Mouse (Mus musculus) liver, adult 2 months (tissue): ENCODE measurements around the gene Grin2c.

ENCODE experiments used
- CTCF ChIP-seq: fragments of 200-500 bp; IDR thresholded peaks from 2 replicates; pipeline ENCODE4 v1.5.1; 2011; ENCODE audit warnings: low read depth, low read length, control low read depth
- POLR2A ChIP-seq: fragments of 200-500 bp; IDR thresholded peaks from 2 replicates; pipeline ENCODE4 v1.6.1; 2011; ENCODE audit warnings: low read length, control low read depth; ENCODE audit not compliant: insufficient read depth; ENCODE audit errors: extremely low read depth

GRCm38 (mm10) chr11:115231168-115231915 is 35.7 kb downstream of the Grin2c start:
- no peak for TF ChIP-seq POLR2A
- TF ChIP-seq CTCF: no peak
